ENCODE assay signal across 28 mouse cellular contexts in genomic region chr5:115987284-115987683, GRCm38 (mm10).
"Had no signal": no experiment of that assay in that cellular context is flagged by ENCODE, and none has a peak within 500 bp of the region (broad histone marks: within the 10 kb centered on the region; RNA-seq: fewer than 3 reads in every experiment).

No protein-coding gene starts in this region.

- H3K27ac ChIP-seq: embryonic facial prominence, embryonic 12.5 days; embryonic facial prominence, embryonic 13.5 days; embryonic facial prominence, embryonic 15.5 days; forebrain, embryonic 10.5 days; forebrain, embryonic 12.5 days; forebrain, embryonic 13.5 days; forebrain, embryonic 15.5 days; gastrocnemius, adult 2 months; heart, adult 2 months had no signal

- H3K4me3 ChIP-seq: embryonic facial prominence, embryonic 12.5 days; embryonic facial prominence, embryonic 13.5 days; embryonic facial prominence, embryonic 15.5 days; erythroblast, embryonic 14.5 days; forebrain, embryonic 10.5 days; forebrain, embryonic 12.5 days; forebrain, embryonic 13.5 days; forebrain, embryonic 15.5 days; gastrocnemius, adult 2 months; heart, adult 2 months had no signal

- H3K4me2 ChIP-seq: embryonic facial prominence, embryonic 12.5 days; embryonic facial prominence, embryonic 13.5 days; embryonic facial prominence, embryonic 15.5 days; forebrain, embryonic 12.5 days; forebrain, embryonic 13.5 days; forebrain, embryonic 15.5 days had no signal

- DNase-seq: cerebellum, adult 2 months; cerebellum, adult 8-10 months; cerebellum, adult 9-10 months; cerebellum, adult 9-11 months; cerebellum, postnatal 10 days; cerebellum, postnatal 14 days; cerebellum, postnatal 25 days; cerebellum, postnatal 36 days; embryo, embryonic 11 days; forebrain, postnatal 0 days; gastrocnemius, adult 2 months; gastrocnemius, postnatal 10 days; gastrocnemius, postnatal 14 days; gastrocnemius, postnatal 25 days; gastrocnemius, postnatal 36 days; heart, adult 11 months; heart, adult 18-20 months; heart, adult 2 months had no signal

- H3K9ac ChIP-seq: embryonic facial prominence, embryonic 12.5 days; embryonic facial prominence, embryonic 13.5 days; embryonic facial prominence, embryonic 15.5 days; forebrain, embryonic 12.5 days; forebrain, embryonic 13.5 days; forebrain, embryonic 15.5 days; forebrain, postnatal 0 days had no signal

- H3K27me3 ChIP-seq: embryonic facial prominence, embryonic 12.5 days; embryonic facial prominence, embryonic 13.5 days; embryonic facial prominence, embryonic 15.5 days; forebrain, embryonic 12.5 days; forebrain, embryonic 13.5 days; forebrain, embryonic 15.5 days had no signal

- H3K9me3 ChIP-seq: embryonic facial prominence, embryonic 15.5 days; forebrain, embryonic 13.5 days; forebrain, embryonic 15.5 days had no signal

- ATAC-seq: forebrain, embryonic 13.5 days; forebrain, embryonic 14.5 days; forebrain, embryonic 15.5 days; forebrain, embryonic 16.5 days; forebrain, postnatal 0 days had no signal

- H3K4me1 ChIP-seq: embryonic facial prominence, embryonic 12.5 days; embryonic facial prominence, embryonic 15.5 days; forebrain, embryonic 10.5 days; forebrain, embryonic 12.5 days; forebrain, embryonic 15.5 days had no signal
